In the genomic region with DNA sequence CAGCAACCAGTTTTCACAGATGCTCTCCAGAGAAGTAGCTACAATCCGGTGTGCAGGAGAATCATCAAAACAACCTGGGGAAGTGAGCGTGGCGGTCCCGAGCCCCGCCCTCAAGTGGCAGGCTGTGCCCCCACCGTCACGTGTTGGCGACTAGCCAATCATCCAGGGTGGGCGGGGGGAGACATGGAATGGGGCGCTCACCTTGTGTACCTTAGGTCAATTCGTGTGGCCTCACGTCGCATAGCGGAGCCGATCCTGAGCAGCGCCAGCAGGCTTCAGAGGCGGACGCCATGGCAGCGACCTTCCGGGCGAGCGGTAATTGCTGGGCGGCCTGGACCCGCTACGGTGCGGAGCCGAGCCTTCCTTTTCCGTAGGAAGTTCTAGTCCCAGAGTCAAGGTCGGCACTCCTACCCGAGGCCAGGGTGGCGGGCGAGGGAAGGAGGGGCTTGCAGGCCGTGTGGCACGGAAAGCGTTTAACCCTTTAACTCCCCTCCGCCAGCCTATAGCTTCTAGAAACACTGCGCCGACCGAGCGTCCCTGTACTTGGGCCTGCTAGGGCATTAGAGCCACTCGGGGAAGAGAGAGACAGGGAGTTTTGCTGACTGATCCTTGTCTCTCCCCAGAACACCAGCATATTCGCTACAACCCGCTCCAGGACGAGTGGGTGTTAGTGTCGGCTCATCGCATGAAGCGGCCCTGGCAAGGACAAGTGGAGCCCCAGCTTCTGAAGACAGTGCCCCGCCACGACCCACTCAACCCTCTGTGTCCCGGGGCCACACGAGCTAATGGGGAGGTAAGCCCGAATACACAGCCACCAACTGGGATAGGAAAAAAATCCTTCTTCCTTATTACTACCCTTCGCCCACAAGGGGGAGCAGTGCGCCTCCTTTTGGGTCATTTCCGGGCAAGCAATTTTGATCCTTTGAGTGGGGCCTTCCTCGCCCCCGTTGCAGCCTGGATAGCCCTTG, we compare ENCODE assay signal across 8 mouse cellular contexts. TPM values are rescaled to one million over a fixed set of nuclear protein-coding genes. Genes with fewer than 3 reads are reported as not detected.
A peak's percentile ranks its signal among the peaks of the same experiment; 100 is the strongest.
DNase-seq lines count a peak whose midpoint lies in the region; ATAC-seq lines count a peak whose summit lies in the region.

A gene (minus strand): TSS at position 820 of the 968 bp plus-strand sequence.

- intact Hi-C loops in left cerebral cortex, postnatal 4 days (cut with DNase I): no loop called here

- H3K4me2 ChIP-seq in midbrain, embryonic 11.5 days: peak within 1 kb of the TSS; percentile 99

- DNase-seq in adrenal gland, postnatal 10 days: peak; percentile 89
- peak; percentile 91 for DNase-seq in embryonic facial prominence, embryonic 10.5 days (ENCODE audit: low spot score)
- DNase-seq in kidney, adult 11 months: peak; percentile 92
- peak; percentile 87 for DNase-seq in left cerebral cortex, postnatal 4 days
- DNase-seq in midbrain, embryonic 11.5 days (ENCODE audit: low spot score, missing footprints): peak; percentile 97
- peak; percentile 85 for DNase-seq in right cerebral cortex, postnatal 4 days
- peak; percentile 95 for DNase-seq in yolk sac, embryonic 10.5 days (ENCODE audit: low spot score)

- no peaks in the 10 kb centered on the region for H3K9me3 ChIP-seq in embryonic facial prominence, embryonic 10.5 days
- no peaks in the 10 kb centered on the region for H3K9me3 ChIP-seq in midbrain, embryonic 11.5 days (ENCODE audit: control insufficient read depth, low read length)

- H3K9ac ChIP-seq in midbrain, embryonic 11.5 days (ENCODE audit: low read length): peak within 1 kb of the TSS; percentile 70

- no peaks in the 10 kb centered on the region for H3K27me3 ChIP-seq in embryonic facial prominence, embryonic 10.5 days (replicated peaks; ENCODE audit: low read depth, poor library complexity, severe bottlenecking)
- no peaks in the 10 kb centered on the region for H3K27me3 ChIP-seq in midbrain, embryonic 11.5 days (ENCODE audit: control insufficient read depth, insufficient read depth, low read length)

- under 1% methylated on average over 57 of the region's 57 CpGs for WGBS in embryonic facial prominence, embryonic 10.5 days
- WGBS in midbrain, embryonic 11.5 days: under 1% methylated on average over 57 of the region's 57 CpGs

- peak; percentile 72 for ATAC-seq in granulocyte monocyte progenitor cell, adult 5-6 weeks (replicated peaks; ENCODE audit: poor library complexity, severe bottlenecking)
- ATAC-seq in midbrain, embryonic 11.5 days (ENCODE audit: low FRiP score): peak; percentile 77

- peak within 1 kb of the TSS; percentile 88 for H3K27ac ChIP-seq in embryonic facial prominence, embryonic 10.5 days (replicated peaks)
- peak within 1 kb of the TSS; percentile 22; the same call in 1 of the 2 replicates for H3K27ac ChIP-seq in midbrain, embryonic 11.5 days (ENCODE audit: low read depth, low read length)

- H3K36me3 ChIP-seq in embryonic facial prominence, embryonic 10.5 days (replicated peaks): peaks cover 19% of the 10 kb centered on the region
- no peaks in the 10 kb centered on the region for H3K36me3 ChIP-seq in midbrain, embryonic 11.5 days (ENCODE audit: control insufficient read depth, insufficient read depth, low read length)

- peak within 1 kb of the TSS; percentile 76 for H3K4me3 ChIP-seq in embryonic facial prominence, embryonic 10.5 days
- H3K4me3 ChIP-seq in midbrain, embryonic 11.5 days (ENCODE audit: low read depth, low read length): peak within 1 kb of the TSS; percentile 69

- peaks cover 36% of the 10 kb centered on the region for H3K4me1 ChIP-seq in embryonic facial prominence, embryonic 10.5 days
- peaks cover 10% of the 10 kb centered on the region for H3K4me1 ChIP-seq in midbrain, embryonic 11.5 days (ENCODE audit: control insufficient read depth, insufficient read depth, low read length)

RNA-seq across cellular contexts. Expression of the gene that starts here (rescaled TPM):
- 10 to 100 TPM; 65.8 to 68.8 TPM for total RNA-seq in adrenal gland, postnatal 10 days (2021)
- 87.6 and 91.5 TPM in 2 replicates for polyA plus RNA-seq in embryonic facial prominence, embryonic 10.5 days (2016; fragmentation: Nextera tagmentation; extraction: Ambion mirVana)
- total RNA-seq in granulocyte monocyte progenitor cell, adult 5-6 weeks (2014; fragmentation: Nextera tagmentation): 46.7 and 68.6 TPM in 2 replicates
- 32.9 and 59.9 TPM in 2 replicates for total RNA-seq in granulocyte monocyte progenitor cell, adult 5-6 weeks (2017)
- 10 to 100 TPM; 45.7 to 49.7 TPM for total RNA-seq in left cerebral cortex, postnatal 4 days (2021)
- 67.5 and 70.8 TPM in 2 replicates for polyA plus RNA-seq in midbrain, embryonic 11.5 days (2014; fragmentation: Nextera tagmentation; extraction: Ambion mirVana)

Comparison
In these comparisons a context has a peak if more than half of its experiments do, and no peak if none do; other contexts are left out.
1. Peak in every context shown above with its lines: DNase-seq, ATAC-seq, H3K4me3 ChIP-seq and H3K27ac ChIP-seq.